Mouse (Mus musculus) lung, embryonic 16.5 days (tissue): ENCODE data around the gene Sardh. TPM values are rescaled to one million over a fixed set of nuclear protein-coding genes. Genes with fewer than 3 reads are reported as not detected.

Experiments
- ATAC-seq: fragments of 200-750 bp; cut with Nextera tagmentation; 2 replicates; pipeline ENCODE4 v1.8.0; 2017; ENCODE audit warnings: low read depth, mild to moderate bottlenecking, moderate library complexity
- H3K27ac ChIP-seq: fragments of 300-500 bp; sonication (generic); 2 replicates; pipeline ENCODE4 v1.5.1; 2014; ENCODE audit warnings: mild to moderate bottlenecking, control low read depth, low read length
- H3K27me3 ChIP-seq: fragments of 300-500 bp; sonication (generic); 2 replicates; pipeline ENCODE4 v1.6.1; 2014; ENCODE audit warnings: low read depth, low read length, mixed read lengths; ENCODE audit not compliant: control insufficient read depth, insufficient read depth
- H3K36me3 ChIP-seq: fragments of 300-500 bp; sonication (generic); 2 replicates; pipeline ENCODE4 v1.6.1; 2014; ENCODE audit warnings: low read length; ENCODE audit not compliant: control insufficient read depth, insufficient read depth
- H3K4me1 ChIP-seq: fragments of 300-500 bp; sonication (generic); replicated peaks from 2 replicates; pipeline ENCODE4 v1.6.1; 2014; ENCODE audit warnings: low read length, mixed read lengths; ENCODE audit not compliant: control insufficient read depth, insufficient read depth
- H3K4me2 ChIP-seq: fragments of 300-500 bp; sonication (generic); 2 replicates; pipeline ENCODE4 v1.6.1; 2014; ENCODE audit warnings: low read depth, low read length, control low read depth
- H3K4me3 ChIP-seq: fragments of 300-500 bp; sonication (generic); 2 replicates; pipeline ENCODE4 v1.5.1; 2014; ENCODE audit warnings: mild to moderate bottlenecking, low read length, control low read depth
- H3K9ac ChIP-seq: fragments of 300-500 bp; sonication (generic); 2 replicates; pipeline ENCODE4 v1.6.1; 2014; ENCODE audit warnings: low read length, control low read depth
- H3K9me3 ChIP-seq: fragments of 300-500 bp; sonication (generic); 2 replicates; pipeline ENCODE4 v1.6.1; 2016; ENCODE audit warnings: low read length; ENCODE audit not compliant: control insufficient read depth
- WGBS: fragments of 180-500 bp; shearing (Covaris S2); extraction: QIAGEN DNeasy Blood & Tissue Kit; methylation state at CpG from one replicate; pipeline ENCODE4 v1.1.7; 2014; 5-methylcytosine and 5-hydroxymethylcytosine counted together
- polyA plus RNA-seq: library from polyadenylated mRNA; unstranded; fragments of >200 nt; fragmentation: Nextera tagmentation; extraction: Ambion mirVana; gene quantifications from 2 replicates; pipeline ENCODE4 v1.2.1, GENCODE M21; 2015

Gene Sardh
- polyA plus RNA-seq, 1 experiment from 2014 or later = 32.0 TPM

DNA sequence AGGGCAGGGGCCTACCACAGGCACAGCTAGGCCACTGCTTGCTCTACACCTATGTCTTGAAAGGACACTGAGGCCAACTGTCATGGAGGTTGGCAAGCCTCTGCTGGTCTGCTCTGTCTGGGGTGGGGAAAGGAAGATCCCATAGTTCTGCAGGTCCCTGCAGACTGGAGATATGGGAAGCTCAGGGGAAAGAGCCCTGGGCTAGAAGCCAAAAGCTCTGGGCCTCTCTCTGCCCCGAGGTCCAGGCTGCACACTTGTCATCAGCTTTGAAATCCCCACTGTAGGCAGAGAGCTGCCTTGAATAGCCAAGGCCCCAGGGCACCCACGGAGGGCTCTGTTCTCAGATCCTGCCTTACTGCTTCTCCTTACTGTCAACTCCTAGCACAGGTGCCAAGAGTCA lies 20.2 kb upstream of the Sardh start:
- Histone ChIP-seq H3K9me3 (no peaks in the 10 kb centered on the region), H3K36me3 (peaks cover 23% of the 10 kb centered on the region), H3K27ac (no peak overlapping the region), H3K4me2 (no peak overlapping the region), H3K9ac (no peak overlapping the region), H3K4me1 (no peaks in the 10 kb centered on the region), H3K27me3 (no peaks in the 10 kb centered on the region), H3K4me3 (no peak overlapping the region)
- ATAC-seq = no peak
- WGBS = 53% methylated on average over 2 of the region's 2 CpGs

DNA sequence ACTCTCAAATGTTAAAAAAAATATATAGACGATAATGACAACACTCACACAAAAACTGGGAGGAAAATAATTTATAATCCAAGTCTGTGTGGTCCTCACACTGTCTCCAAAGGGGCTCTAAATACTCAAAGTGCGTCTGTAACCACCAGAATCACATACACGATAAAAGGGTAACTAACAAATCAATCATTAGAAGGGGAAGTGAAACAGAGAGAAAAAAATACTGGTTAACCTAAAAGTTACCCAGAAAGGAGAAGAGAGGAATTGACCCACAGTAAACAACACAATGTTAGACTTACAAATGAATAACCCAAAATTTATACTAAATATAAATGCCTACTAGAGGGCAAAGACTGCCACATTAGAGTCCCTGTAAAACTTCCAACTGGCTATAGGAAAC lies 17.7 kb upstream of the Sardh start:
- WGBS = 69% methylated on average over 3 of the region's 3 CpGs
- no peak overlapping the region for H3K9ac ChIP-seq
- ATAC-seq = no peak
- no peaks in the 10 kb centered on the region for H3K4me1 ChIP-seq
- no peak overlapping the region for H3K27ac ChIP-seq
- peaks cover 21% of the 10 kb centered on the region for H3K36me3 ChIP-seq
- H3K9me3 ChIP-seq = no peaks in the 10 kb centered on the region
- H3K4me2 ChIP-seq = no peak overlapping the region
- no peak overlapping the region for H3K4me3 ChIP-seq
- H3K27me3 ChIP-seq = no peaks in the 10 kb centered on the region

DNA sequence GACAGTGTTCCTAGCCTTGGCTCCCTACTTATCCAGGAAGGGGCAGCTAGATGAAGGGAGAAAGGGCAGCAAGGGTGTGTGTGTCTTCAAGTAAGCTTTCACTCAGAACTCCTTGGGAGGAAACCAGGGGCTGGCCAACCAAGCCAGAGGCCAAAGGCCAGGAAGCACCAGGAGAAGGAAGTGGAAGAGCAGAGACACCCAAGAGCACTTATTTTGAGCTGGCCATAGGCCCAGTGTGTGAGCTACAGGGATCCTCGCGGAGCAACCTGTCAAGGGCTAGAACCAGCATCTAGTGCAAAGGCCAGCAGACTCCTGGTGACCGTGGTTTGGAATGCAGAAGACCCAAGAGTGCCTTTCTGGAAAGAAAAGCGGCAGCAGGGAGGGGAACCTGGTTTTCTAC lies 14.8 kb upstream of the Sardh start:
- Histone ChIP-seq H3K9ac (no peak overlapping the region), H3K27ac (no peak overlapping the region), H3K4me3 (no peak overlapping the region), H3K36me3 (peaks cover 9% of the 10 kb centered on the region), H3K4me2 (no peak overlapping the region), H3K9me3 (no peaks in the 10 kb centered on the region), H3K27me3 (no peaks in the 10 kb centered on the region), H3K4me1 (no peaks in the 10 kb centered on the region)
- 78% methylated on average over 4 of the region's 4 CpGs for WGBS
- no peak for ATAC-seq

DNA sequence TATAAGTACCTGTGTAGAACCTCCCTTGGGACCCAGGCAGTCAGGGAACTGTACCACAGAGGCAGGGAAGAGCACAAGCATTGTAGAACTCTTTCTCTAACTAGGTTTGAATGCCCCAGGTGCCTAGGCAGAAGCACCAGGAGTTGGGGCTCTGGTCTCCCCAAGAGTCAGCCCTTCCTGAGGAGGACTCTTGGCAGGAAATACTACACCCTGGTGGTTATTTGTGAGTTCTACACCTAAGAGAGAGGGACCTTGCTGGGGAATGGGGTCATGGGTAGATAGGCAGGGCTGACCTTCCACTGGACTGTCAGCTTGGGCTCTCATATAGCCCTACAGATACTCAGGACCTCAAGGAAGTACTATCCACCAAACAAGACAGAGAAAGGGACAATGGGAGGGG lies 3.3 kb upstream of the Sardh start:
- Histone ChIP-seq H3K9ac (no peak overlapping the region), H3K4me2 (no peak overlapping the region), H3K9me3 (no peaks in the 10 kb centered on the region), H3K27ac (no peak overlapping the region), H3K4me1 (peaks cover 13% of the 10 kb centered on the region), H3K36me3 (no peaks in the 10 kb centered on the region), H3K4me3 (no peak overlapping the region), H3K27me3 (no peaks in the 10 kb centered on the region)
- no peak for ATAC-seq

DNA sequence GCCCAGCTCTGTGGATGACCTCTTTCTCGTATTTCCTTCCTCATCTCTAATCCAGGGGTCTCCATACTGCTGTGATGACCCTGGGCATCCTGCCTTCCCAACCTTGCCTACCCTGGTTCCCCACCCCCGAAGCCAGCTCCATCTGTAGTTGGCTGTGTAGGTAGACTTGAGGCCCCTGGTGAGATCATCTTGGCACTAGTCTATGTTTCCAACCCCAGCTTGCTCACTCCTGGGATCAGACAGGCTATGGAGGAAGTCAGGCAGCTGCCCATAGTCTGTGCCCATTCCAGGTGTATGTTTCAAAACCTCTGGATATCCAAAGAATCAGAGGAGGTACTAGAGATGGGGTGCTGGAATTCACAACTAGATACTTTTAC lies 662 bp downstream of the Sardh start:
- Histone ChIP-seq H3K9ac (peak overlapping the region; percentile 37; the same call in 1 of the 2 replicates), H3K27ac (peak overlapping the region; percentile 89), H3K4me3 (no peak overlapping the region), H3K9me3 (no peaks in the 10 kb centered on the region), H3K27me3 (no peaks in the 10 kb centered on the region), H3K36me3 (0 out of 2 replicates have a peak, but pooled peaks cover 2% of the 10 kb centered on the region), H3K4me1 (peaks cover 21% of the 10 kb centered on the region), H3K4me2 (peak overlapping the region; percentile 57; the same call in 1 of the 2 replicates)
- WGBS = 20% methylated on average over 2 of the region's 2 CpGs
- peak; percentile 66; the same call in 1 of the 2 replicates for ATAC-seq

DNA sequence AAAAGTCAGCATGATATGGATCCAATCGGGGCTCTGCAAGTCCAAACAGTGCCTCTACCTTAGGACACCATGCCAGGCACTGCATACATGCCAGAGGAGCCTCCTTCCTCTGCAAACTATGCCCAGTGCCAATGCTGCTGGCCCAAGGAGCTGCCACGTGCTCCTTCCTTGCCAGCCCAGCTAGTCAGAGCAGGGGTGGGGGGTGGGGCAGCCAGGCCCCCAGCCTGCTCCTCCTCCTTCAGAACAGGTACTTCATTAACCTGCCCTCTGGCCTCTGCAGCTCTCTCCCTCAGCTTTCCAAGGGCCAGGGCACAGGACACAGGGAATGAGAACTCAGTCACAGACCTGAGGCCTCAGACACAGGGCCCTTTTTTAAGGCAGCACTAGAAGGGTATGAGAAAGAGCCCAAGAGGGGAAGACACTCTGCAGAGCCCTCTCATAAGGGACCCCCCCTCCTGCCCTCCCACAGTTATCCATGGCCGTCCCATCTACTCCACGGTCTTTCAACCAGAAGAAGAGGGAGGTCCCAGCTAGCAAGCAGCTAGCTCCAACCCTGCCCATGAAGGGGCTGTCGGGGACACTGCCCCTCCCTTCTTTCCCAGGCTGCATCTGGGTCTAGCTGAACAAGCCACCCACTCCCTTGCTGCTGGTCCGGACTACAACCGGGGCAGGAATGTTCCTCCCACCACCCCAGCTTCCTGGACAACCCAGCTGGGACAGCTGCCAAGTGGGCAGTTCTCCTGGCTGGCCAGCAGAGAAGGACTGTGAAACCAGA lies 1.2 kb downstream of the Sardh start:
- ATAC-seq = peak; percentile 98
- peak overlapping the region; percentile 57 for H3K4me2 ChIP-seq
- peak overlapping the region; percentile 54 for H3K9ac ChIP-seq
- no peaks in the 10 kb centered on the region for H3K9me3 ChIP-seq
- no peaks in the 10 kb centered on the region for H3K27me3 ChIP-seq
- H3K27ac ChIP-seq = peak overlapping the region; percentile 89
- 0 out of 2 replicates have a peak, but pooled peaks cover 2% of the 10 kb centered on the region for H3K36me3 ChIP-seq
- WGBS = 6% methylated on average over 7 of the region's 7 CpGs
- peaks cover 21% of the 10 kb centered on the region for H3K4me1 ChIP-seq
- H3K4me3 ChIP-seq = peak overlapping the region; percentile 24

DNA sequence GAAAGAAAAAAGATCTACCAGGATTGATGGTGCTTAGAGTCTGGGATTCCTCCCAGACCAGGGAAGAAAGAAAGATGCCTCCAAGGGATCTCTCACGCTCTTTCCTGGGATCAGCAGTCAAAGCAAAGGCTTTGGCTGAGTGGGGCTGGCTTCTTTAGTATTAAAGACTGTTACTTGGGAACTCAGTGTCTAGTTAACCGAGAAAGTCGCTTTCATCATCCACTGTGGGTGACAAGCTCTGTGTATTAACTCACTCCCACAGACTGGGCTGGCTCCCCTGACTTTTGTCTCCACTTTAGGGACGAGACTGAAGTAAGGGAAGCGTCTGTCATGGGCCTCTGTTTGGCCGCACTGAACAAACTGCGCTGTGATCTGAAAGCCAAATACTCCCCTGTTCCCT lies 2.2 kb downstream of the Sardh start:
- Histone ChIP-seq H3K9ac (peak overlapping the region; percentile 54), H3K4me2 (peak overlapping the region; percentile 57)

DNA sequence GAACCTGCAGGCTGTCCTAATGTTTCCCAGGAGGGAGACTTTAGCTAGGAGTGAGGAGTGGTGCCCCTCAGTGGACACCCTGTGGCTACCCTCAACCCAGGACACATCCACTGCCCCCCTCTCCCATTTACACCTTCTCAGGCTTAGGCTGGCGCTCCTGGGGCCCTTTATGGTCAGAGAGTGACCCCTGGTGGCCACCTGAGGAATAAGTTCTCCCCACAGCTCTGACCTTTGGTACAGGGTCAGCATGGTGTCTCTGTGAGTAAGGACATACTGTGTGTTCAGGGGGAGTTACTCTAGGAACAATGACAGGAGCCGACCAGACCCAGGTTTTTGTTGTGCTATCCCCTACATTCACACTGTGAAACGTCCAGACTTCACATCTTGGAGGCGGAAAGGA lies 10.8 kb downstream of the Sardh start:
- Histone ChIP-seq H3K9me3 (no peaks in the 10 kb centered on the region), H3K27me3 (no peaks in the 10 kb centered on the region), H3K4me2 (no peak overlapping the region), H3K27ac (no peak overlapping the region), H3K9ac (no peak overlapping the region), H3K4me3 (no peak overlapping the region), H3K36me3 (no peaks in the 10 kb centered on the region), H3K4me1 (peaks cover 4% of the 10 kb centered on the region)
- WGBS = 36% methylated on average over 4 of the region's 4 CpGs
- ATAC-seq = peak; percentile 15; the same call in 1 of the 2 replicates

More for the DNA sequence above, 2.2 kb downstream of the Sardh start:
- Histone ChIP-seq H3K27me3 (no peaks in the 10 kb centered on the region), H3K4me1 (peaks cover 21% of the 10 kb centered on the region), H3K36me3 (0 out of 2 replicates have a peak, but pooled peaks cover 2% of the 10 kb centered on the region), H3K27ac (no peak overlapping the region), H3K4me3 (peak overlapping the region; percentile 24), H3K9me3 (no peaks in the 10 kb centered on the region)
- 57% methylated on average over 7 of the region's 7 CpGs for WGBS
- ATAC-seq = no peak

DNA sequence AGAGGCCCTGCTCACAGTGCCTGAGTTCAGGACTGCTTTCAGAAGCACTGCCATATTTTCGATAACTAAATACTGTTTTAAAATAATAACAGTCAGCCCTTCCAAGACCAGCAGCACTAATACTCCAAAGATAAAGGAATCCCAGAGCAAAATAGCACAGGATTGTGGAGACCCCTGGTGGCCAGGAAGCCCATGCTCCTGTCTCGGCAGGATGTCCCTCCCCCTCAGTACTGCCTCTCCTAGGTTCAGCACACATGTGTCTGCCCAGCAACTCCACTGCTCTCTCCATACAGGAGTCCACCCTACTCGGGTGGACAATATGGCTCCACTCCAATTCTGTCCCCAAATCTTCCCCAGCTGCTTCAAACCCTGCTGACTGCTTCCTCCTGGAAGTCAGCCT lies 12.4 kb downstream of the Sardh start:
- H3K9ac ChIP-seq = no peak overlapping the region
- no peaks in the 10 kb centered on the region for H3K36me3 ChIP-seq
- H3K4me3 ChIP-seq = no peak overlapping the region
- peaks cover 4% of the 10 kb centered on the region for H3K4me1 ChIP-seq
- 6% methylated on average over 3 of the region's 3 CpGs for WGBS
- no peak overlapping the region for H3K27ac ChIP-seq
- ATAC-seq = peak; percentile 50
- H3K4me2 ChIP-seq = no peak overlapping the region
- no peaks in the 10 kb centered on the region for H3K9me3 ChIP-seq
- no peaks in the 10 kb centered on the region for H3K27me3 ChIP-seq
